ENCODE assay signal across 7 mouse cellular contexts in genomic region chr5:111419121-111419881, GRCm38 (mm10). TPM values are rescaled to one million over a fixed set of nuclear protein-coding genes. Genes with fewer than 3 reads are reported as not detected.
DNase-seq lines count a peak whose midpoint lies in the region; ATAC-seq and TF ChIP-seq lines count a peak whose summit lies in the region.

No protein-coding gene starts in this region.

- peak overlapping the region; percentile 11; the same call in 1 of the 2 replicates for H3K9ac ChIP-seq in ES-Bruce4 (ENCODE audit: low read depth, poor library complexity, severe bottlenecking)
- H3K9ac ChIP-seq in forebrain, postnatal 0 days = peak overlapping the region; percentile 90
- no peak overlapping the region for H3K9ac ChIP-seq in liver, embryonic 16.5 days (ENCODE audit: low read depth, low read length)

- TF ChIP-seq EP300 in ES-Bruce4 (IDR thresholded peaks at IDR 0.05; ENCODE audit: insufficient read depth, low read depth, low read length) = no peak

- H3K27ac ChIP-seq in ES-Bruce4 (ENCODE audit: insufficient read depth, low read length) = no peak overlapping the region
- peak overlapping the region; percentile 97 for H3K27ac ChIP-seq in forebrain, postnatal 0 days (ENCODE audit: low read depth, low read length)
- H3K27ac ChIP-seq in liver, embryonic 16.5 days (ENCODE audit: low read length) = no peak overlapping the region

- peak; percentile 77 for DNase-seq in forebrain, postnatal 0 days
- no peak for DNase-seq in adrenal gland, adult (ENCODE audit: inconsistent age in 2 of 2, low spot score in 1 of 2)
- no peak for DNase-seq in frontal cortex, postnatal 25 days (ENCODE audit: low spot score in 2 of 2)

- peak overlapping the region; percentile 85 for H3K4me2 ChIP-seq in forebrain, postnatal 0 days (ENCODE audit: low read depth)
- peak overlapping the region; percentile 67 for H3K4me2 ChIP-seq in liver, embryonic 16.5 days (ENCODE audit: low read depth, low read length)

- H3K9me3 ChIP-seq in E14TG2a.4 (ENCODE audit: low read length) = no peaks in the 10 kb centered on the region
- no peaks in the 10 kb centered on the region for H3K9me3 ChIP-seq in ES-Bruce4 (replicated peaks; ENCODE audit: control insufficient read depth, insufficient read depth, low read length, poor library complexity, severe bottlenecking)
- no peaks in the 10 kb centered on the region for H3K9me3 ChIP-seq in forebrain, postnatal 0 days (ENCODE audit: low read length)
- H3K9me3 ChIP-seq in liver, embryonic 16.5 days (replicated peaks; ENCODE audit: control insufficient read depth, low read length) = no peaks in the 10 kb centered on the region

- H3K4me1 ChIP-seq in E14TG2a.4 (replicated peaks; ENCODE audit: low read depth, low read length) = peaks cover 31% of the 10 kb centered on the region
- peaks cover 2% of the 10 kb centered on the region for H3K4me1 ChIP-seq in ES-Bruce4 (ENCODE audit: control insufficient read depth, insufficient read depth, low read length)
- peaks cover 2% of the 10 kb centered on the region; the same call in 1 of the 2 replicates for H3K4me1 ChIP-seq in forebrain, postnatal 0 days (ENCODE audit: insufficient read depth)
- peaks cover 5% of the 10 kb centered on the region; the same call in 1 of the 2 replicates for H3K4me1 ChIP-seq in liver, embryonic 16.5 days (ENCODE audit: control insufficient read depth, low read depth, low read length)

- H3K27me3 ChIP-seq in E14TG2a.4 (ENCODE audit: insufficient read depth, low read length) = peaks cover 93% of the 10 kb centered on the region
- peaks cover 29% of the 10 kb centered on the region for H3K27me3 ChIP-seq in ES-Bruce4 (ENCODE audit: control insufficient read depth, insufficient read depth, low read length, poor library complexity, severe bottlenecking)
- no peaks in the 10 kb centered on the region for H3K27me3 ChIP-seq in forebrain, postnatal 0 days (ENCODE audit: insufficient read depth, low read length)
- H3K27me3 ChIP-seq in liver, embryonic 16.5 days (ENCODE audit: control insufficient read depth, insufficient read depth, low read depth, low read length) = peaks cover 75% of the 10 kb centered on the region

- 4% methylated on average over 40 of the region's 42 CpGs for WGBS in forebrain, postnatal 0 days
- 13% methylated on average over 42 of the region's 42 CpGs for WGBS in liver, embryonic 16.5 days (ENCODE audit: insufficient replicate concordance)

- H3K4me3 ChIP-seq in E14TG2a.4 (replicated peaks; ENCODE audit: low read length) (peak overlapping the region; percentile 81), ES-Bruce4 (ENCODE audit: low read depth, low read length) (peak overlapping the region; percentile 39)
- peak overlapping the region; percentile 88 for H3K4me3 ChIP-seq in forebrain, postnatal 0 days (ENCODE audit: low read depth, low read length)
- peak overlapping the region; percentile 63 for H3K4me3 ChIP-seq in liver, embryonic 16.5 days (ENCODE audit: low read depth, low read length)

- H3K36me3 ChIP-seq in E14TG2a.4 (ENCODE audit: insufficient read depth, low read length) (no peaks in the 10 kb centered on the region), ES-Bruce4 (ENCODE audit: control insufficient read depth, insufficient read depth, low read length, poor library complexity, severe bottlenecking) (no peaks in the 10 kb centered on the region)
- peaks cover 39% of the 10 kb centered on the region for H3K36me3 ChIP-seq in forebrain, postnatal 0 days (ENCODE audit: insufficient read depth)
- H3K36me3 ChIP-seq in liver, embryonic 16.5 days (ENCODE audit: control insufficient read depth, insufficient read depth) = no peaks in the 10 kb centered on the region

- no peak for TF ChIP-seq POLR2A in ES-Bruce4 (IDR thresholded peaks at IDR 0.05; ENCODE audit: insufficient read depth, low read length)

- TF ChIP-seq CTCF in E14TG2a.4 (conservative IDR thresholded peaks at IDR 0.05; ENCODE audit: low read length) = no peak
- TF ChIP-seq CTCF in ES-Bruce4 (IDR thresholded peaks at IDR 0.05; ENCODE audit: low read depth, low read length) = no peak
- no peak for TF ChIP-seq CTCF in forebrain, postnatal 0 days (IDR thresholded peaks at IDR 0.05; ENCODE audit: low read depth)

- ATAC-seq in forebrain, postnatal 0 days = no peak
- ATAC-seq in liver, embryonic 16.5 days (ENCODE audit: low read depth) = no peak
- ATAC-seq in monocyte, adult 5-6 weeks (replicated peaks; ENCODE audit: insufficient number of reproducible peaks, low FRiP score, low TSS enrichment, poor library complexity, severe bottlenecking) = no peak

RNA-seq across cellular contexts. Expression of gene Mn1, which starts 2.1 kb away (rescaled TPM):
- 1.9 and 3.2 TPM in 2 replicates for polyA plus RNA-seq in ES-Bruce4 (2011; ENCODE audit: insufficient read depth, insufficient read length, low read depth, missing spikeins)
- total RNA-seq in forebrain, postnatal 0 days (2014; rRNA removed) = 108 and 123 TPM in 2 replicates
- polyA plus RNA-seq in forebrain, postnatal 0 days (2015; fragmentation: Nextera tagmentation; extraction: Ambion mirVana) = 57.9 and 73.2 TPM in 2 replicates
- polyA plus RNA-seq in liver, embryonic 16.5 days (2015; fragmentation: Nextera tagmentation; extraction: Ambion mirVana) = 1.3 and 1.7 TPM in 2 replicates
- total RNA-seq in monocyte, adult 5-6 weeks (2017) = 0.19 TPM in 1 of 3 replicates, not detected in the others

Comparison
In these comparisons a context has a peak if more than half of its experiments do, and no peak if none do; other contexts are left out.
1. RNA of gene Mn1, which starts 2.1 kb away (polyA plus RNA-seq): 57.9 to 73.2 TPM in forebrain, postnatal 0 days; 1.9 to 3.2 TPM in ES-Bruce4 and 1.3 to 1.7 TPM in liver, embryonic 16.5 days; every median in the first group is over 10 times any median in the second.
2. Peak in every context shown above with its lines, with median percentiles within 50 percentile points of each other: H3K4me3 ChIP-seq.